Mouse (Mus musculus): ENCODE measurements around the gene Anapc10. TPM values are rescaled to one million over a fixed set of nuclear protein-coding genes. Genes with fewer than 3 reads are reported as not detected.

Anapc10 gene
- polyA plus RNA-seq, 1 experiment from 2014 or later = 47.4 TPM

DNA sequence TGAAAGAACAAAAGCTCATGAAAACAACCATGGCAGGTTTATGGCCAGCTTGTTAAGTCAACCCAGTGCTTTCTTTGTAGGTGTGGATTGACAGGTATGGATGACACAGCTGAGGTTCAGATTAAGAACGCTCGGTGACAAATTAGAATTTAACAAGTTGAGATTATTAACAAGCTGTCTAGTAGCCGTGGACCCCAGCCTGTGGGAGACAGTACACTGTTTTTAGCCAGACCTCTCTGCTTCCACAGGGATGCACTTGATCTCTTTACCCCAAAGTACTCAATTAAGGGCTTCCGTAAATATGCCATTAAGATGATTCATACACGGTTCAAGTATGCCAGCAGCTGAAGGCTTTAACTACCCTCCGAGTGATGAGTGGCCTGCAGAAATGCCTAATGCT lies 95.4 kb downstream of the Anapc10 start:
- Histone ChIP-seq H3K9ac (ENCODE audit: low read depth, low read length) (no peak overlapping the region), H3K36me3 (ENCODE audit: insufficient read depth, low read length) (no peaks in the 10 kb centered on the region), H3K4me3 (replicated peaks; ENCODE audit: low read depth, low read length) (no peak overlapping the region), H3K4me1 (replicated peaks; ENCODE audit: insufficient read depth, low read length) (no peaks in the 10 kb centered on the region), H3K9me3 (replicated peaks; ENCODE audit: low read length) (no peaks in the 10 kb centered on the region), H3K27me3 (ENCODE audit: insufficient read depth, low read length) (no peaks in the 10 kb centered on the region), H3K4me2 (ENCODE audit: low read length) (no peak overlapping the region), H3K27ac (no peak overlapping the region)
- no peak for TF ChIP-seq CTCF (IDR thresholded peaks at IDR 0.05; ENCODE audit: low read depth)
- DNase-seq (ENCODE audit: low spot score) (peak; percentile 16), ATAC-seq (replicated peaks; ENCODE audit: low FRiP score, low read depth) (no peak)
- whole genome bisulfite sequencing = 16% methylated on average over 6 of the region's 6 CpGs

GRCm38 (mm10) chr8:79826534-79826933 lies 114.9 kb downstream of the Anapc10 start:
- Histone ChIP-seq H3K27ac (no peak overlapping the region), H3K4me3 (replicated peaks; ENCODE audit: low read depth, low read length) (no peak overlapping the region), H3K4me1 (replicated peaks; ENCODE audit: insufficient read depth, low read length) (no peaks in the 10 kb centered on the region), H3K9ac (ENCODE audit: low read depth, low read length) (no peak overlapping the region), H3K36me3 (ENCODE audit: insufficient read depth, low read length) (no peaks in the 10 kb centered on the region), H3K9me3 (replicated peaks; ENCODE audit: low read length) (no peaks in the 10 kb centered on the region), H3K27me3 (ENCODE audit: insufficient read depth, low read length) (no peaks in the 10 kb centered on the region), H3K4me2 (ENCODE audit: low read length) (no peak overlapping the region)
- ATAC-seq (replicated peaks; ENCODE audit: low FRiP score, low read depth) = no peak
- no peak for TF ChIP-seq CTCF (IDR thresholded peaks at IDR 0.05; ENCODE audit: low read depth)
- WGBS = 80% methylated on average over 5 of the region's 5 CpGs
- no peak for DNase-seq (ENCODE audit: low spot score)

Other genes starting within 250 kb of the Anapc10 start
- 11.2 and 12.1 TPM in 2 replicates for gene Otud4, start 72.2 kb upstream of the Anapc10 start, polyA plus RNA-seq (2015; fragmentation: Nextera tagmentation; extraction: Ambion mirVana)
- gene Abce1, start 80 bp upstream of the Anapc10 start, polyA plus RNA-seq (2015; fragmentation: Nextera tagmentation; extraction: Ambion mirVana) = 62.7 and 69.8 TPM in 2 replicates

Measured in kidney, postnatal 0 days (tissue).